Mouse (Mus musculus) heart, embryonic 15.5 days (tissue): Measurements from ENCODE around the gene Nrxn3. TPM values are rescaled to one million over a fixed set of nuclear protein-coding genes. Genes with fewer than 3 reads are reported as not detected.

Source experiments
- ATAC-seq: fragments of 200-750 bp; cut with Nextera tagmentation; replicated peaks from 2 replicates; pipeline ENCODE4 v1.8.0; 2017; ENCODE audit warnings: low read depth, moderate TSS enrichment; ENCODE audit not compliant: insufficient number of reproducible peaks, insufficient read depth, low FRiP score
- H3K27ac ChIP-seq: fragments of 300-500 bp; sonication (generic); 2 replicates; pipeline ENCODE4 v1.5.1; 2015; ENCODE audit warnings: mild to moderate bottlenecking, inconsistent platforms
- H3K27me3 ChIP-seq: fragments of 300-500 bp; sonication (generic); 2 replicates; pipeline ENCODE4 v1.6.1; 2015; ENCODE audit warnings: inconsistent platforms
- H3K36me3 ChIP-seq: fragments of 300-500 bp; sonication (generic); 2 replicates; pipeline ENCODE4 v1.6.1; 2015; ENCODE audit warnings: mild to moderate bottlenecking, inconsistent platforms
- H3K4me1 ChIP-seq: fragments of 300-500 bp; sonication (generic); replicated peaks from 2 replicates; pipeline ENCODE4 v1.6.1; 2015; ENCODE audit warnings: inconsistent platforms
- H3K4me2 ChIP-seq: fragments of 300-500 bp; sonication (generic); 2 replicates; pipeline ENCODE4 v1.6.1; 2015; ENCODE audit warnings: inconsistent platforms, mild to moderate bottlenecking, moderate library complexity
- H3K4me3 ChIP-seq: fragments of 300-500 bp; sonication (generic); 2 replicates; pipeline ENCODE4 v1.5.1; 2015; ENCODE audit warnings: mild to moderate bottlenecking, inconsistent platforms
- H3K9ac ChIP-seq: fragments of 300-500 bp; sonication (generic); 2 replicates; pipeline ENCODE4 v1.6.1; 2015; ENCODE audit warnings: mild to moderate bottlenecking, inconsistent platforms
- H3K9me3 ChIP-seq: fragments of 300-500 bp; sonication (generic); replicated peaks from 2 replicates; pipeline ENCODE4 v1.6.1; 2016; ENCODE audit warnings: inconsistent platforms
- WGBS: fragments of 180-500 bp; shearing (Covaris S2); methylation state at CpG from one replicate; pipeline ENCODE4 v1.1.7; 2015; ENCODE audit warnings: mixed read lengths; 5-methylcytosine and 5-hydroxymethylcytosine counted together
- polyA plus RNA-seq: library from polyadenylated mRNA; unstranded; fragments of >200 nt; fragmentation: Nextera tagmentation; extraction: Ambion mirVana; gene quantifications from 2 replicates; pipeline ENCODE4 v1.2.1, GENCODE M21; 2015

Gene Nrxn3
- polyA plus RNA-seq, 1 experiment from 2014 or later, result 1.1 TPM

GRCm38 (mm10) chr12:89074551-89075295, 352.0 kb downstream of the Nrxn3 start:
- no peaks in the 10 kb centered on the region for H3K27me3 ChIP-seq
- no peak overlapping the region for H3K4me2 ChIP-seq
- no peaks in the 10 kb centered on the region for H3K36me3 ChIP-seq
- ATAC-seq, result no peak
- H3K4me1 ChIP-seq, result no peaks in the 10 kb centered on the region
- 37% methylated on average over 10 of the region's 10 CpGs for WGBS
- H3K9me3 ChIP-seq, result no peaks in the 10 kb centered on the region
- no peak overlapping the region for H3K9ac ChIP-seq
- H3K4me3 ChIP-seq, result no peak overlapping the region
- no peak overlapping the region for H3K27ac ChIP-seq

GRCm38 (mm10) chr12:89093806-89094479, 371.3 kb downstream of the Nrxn3 start:
- Histone ChIP-seq H3K9me3 (no peaks in the 10 kb centered on the region), H3K4me3 (no peak overlapping the region), H3K9ac (no peak overlapping the region), H3K4me2 (no peak overlapping the region), H3K27me3 (no peaks in the 10 kb centered on the region), H3K27ac (no peak overlapping the region), H3K36me3 (no peaks in the 10 kb centered on the region), H3K4me1 (no peaks in the 10 kb centered on the region)
- ATAC-seq, result no peak
- 79% methylated on average over 8 of the region's 8 CpGs for WGBS

- 79% methylated on average over 2 of the region's 2 CpGs for WGBS
- ATAC-seq, result no peak
- H3K9ac ChIP-seq, result no peak overlapping the region
- no peaks in the 10 kb centered on the region for H3K27me3 ChIP-seq
- H3K4me1 ChIP-seq, result no peaks in the 10 kb centered on the region
- H3K27ac ChIP-seq, result no peak overlapping the region
- no peak overlapping the region for H3K4me2 ChIP-seq
- no peak overlapping the region for H3K4me3 ChIP-seq
- H3K36me3 ChIP-seq, result no peaks in the 10 kb centered on the region
- no peaks in the 10 kb centered on the region for H3K9me3 ChIP-seq
These were observed 374.9 kb downstream of the Nrxn3 start for GRCm38 (mm10) chr12:89097561-89097960.

GRCm38 (mm10) chr12:89106029-89106733, 383.5 kb downstream of the Nrxn3 start:
- peak; percentile 55; the same call in 1 of the 2 replicates for ATAC-seq
- Histone ChIP-seq H3K27ac (no peak overlapping the region), H3K27me3 (no peaks in the 10 kb centered on the region), H3K4me3 (no peak overlapping the region), H3K9ac (no peak overlapping the region), H3K4me1 (no peaks in the 10 kb centered on the region), H3K36me3 (no peaks in the 10 kb centered on the region), H3K4me2 (peak overlapping the region; percentile 42), H3K9me3 (no peaks in the 10 kb centered on the region)
- 9% methylated on average over 9 of the region's 9 CpGs for WGBS

- Histone ChIP-seq H3K27me3 (no peaks in the 10 kb centered on the region), H3K4me3 (no peak overlapping the region), H3K27ac (no peak overlapping the region), H3K4me1 (no peaks in the 10 kb centered on the region), H3K9me3 (no peaks in the 10 kb centered on the region), H3K9ac (no peak overlapping the region), H3K36me3 (no peaks in the 10 kb centered on the region), H3K4me2 (no peak overlapping the region)
- WGBS, result 46% methylated on average over 6 of the region's 6 CpGs
- ATAC-seq, result 0 out of 2 replicates have a peak, but pooled peaks have one; percentile 18
These were observed 384.4 kb downstream of the Nrxn3 start for GRCm38 (mm10) chr12:89106881-89107584.

GRCm38 (mm10) chr12:89109779-89110335, 387.2 kb downstream of the Nrxn3 start:
- no peak overlapping the region for H3K9ac ChIP-seq
- no peak overlapping the region for H3K4me2 ChIP-seq
- H3K4me1 ChIP-seq, result no peaks in the 10 kb centered on the region
- WGBS, result 71% methylated on average over 7 of the region's 7 CpGs
- no peak overlapping the region for H3K27ac ChIP-seq
- H3K4me3 ChIP-seq, result no peak overlapping the region
- H3K36me3 ChIP-seq, result no peaks in the 10 kb centered on the region
- no peaks in the 10 kb centered on the region for H3K27me3 ChIP-seq
- ATAC-seq, result no peak
- H3K9me3 ChIP-seq, result no peaks in the 10 kb centered on the region

GRCm38 (mm10) chr12:89128602-89129001, 405.9 kb downstream of the Nrxn3 start:
- Histone ChIP-seq H3K9ac (no peak overlapping the region), H3K4me1 (no peaks in the 10 kb centered on the region)
- WGBS, result 71% methylated on average over 4 of the region's 4 CpGs

GRCm38 (mm10) chr12:89129139-89129907, 406.6 kb downstream of the Nrxn3 start:
- Histone ChIP-seq H3K9me3 (no peaks in the 10 kb centered on the region), H3K4me2 (no peak overlapping the region), H3K4me1 (no peaks in the 10 kb centered on the region), H3K27me3 (no peaks in the 10 kb centered on the region), H3K27ac (no peak overlapping the region), H3K4me3 (no peak overlapping the region), H3K36me3 (no peaks in the 10 kb centered on the region), H3K9ac (no peak overlapping the region)
- 45% methylated on average over 9 of the region's 9 CpGs for WGBS
- ATAC-seq, result no peak; the same call in 1 of the 2 replicates

More at GRCm38 (mm10) chr12:89128602-89129001, 405.9 kb downstream of the Nrxn3 start:
- Histone ChIP-seq H3K27me3 (no peaks in the 10 kb centered on the region), H3K9me3 (no peaks in the 10 kb centered on the region), H3K27ac (no peak overlapping the region), H3K4me2 (no peak overlapping the region), H3K36me3 (no peaks in the 10 kb centered on the region), H3K4me3 (no peak overlapping the region)
- no peak for ATAC-seq

- Histone ChIP-seq H3K36me3 (no peaks in the 10 kb centered on the region), H3K4me3 (no peak overlapping the region), H3K9me3 (no peaks in the 10 kb centered on the region), H3K4me1 (no peaks in the 10 kb centered on the region), H3K27me3 (no peaks in the 10 kb centered on the region), H3K9ac (no peak overlapping the region), H3K27ac (no peak overlapping the region), H3K4me2 (no peak overlapping the region)
- ATAC-seq, result no peak
- WGBS, result 79% methylated on average over 2 of the region's 2 CpGs
These were observed 411.7 kb downstream of the Nrxn3 start for GRCm38 (mm10) chr12:89134333-89134732.

- Histone ChIP-seq H3K4me2 (no peak overlapping the region), H3K36me3 (no peaks in the 10 kb centered on the region), H3K27me3 (no peaks in the 10 kb centered on the region), H3K4me3 (no peak overlapping the region), H3K4me1 (no peaks in the 10 kb centered on the region), H3K27ac (no peak overlapping the region), H3K9ac (no peak overlapping the region), H3K9me3 (no peaks in the 10 kb centered on the region)
- WGBS, result 65% methylated on average over 8 of the region's 8 CpGs
- ATAC-seq, result no peak
These were observed 412.2 kb downstream of the Nrxn3 start for GRCm38 (mm10) chr12:89134774-89135307.
